Comparison of ENCODE assay signal across 11 mouse cellular contexts in the genomic region with DNA sequence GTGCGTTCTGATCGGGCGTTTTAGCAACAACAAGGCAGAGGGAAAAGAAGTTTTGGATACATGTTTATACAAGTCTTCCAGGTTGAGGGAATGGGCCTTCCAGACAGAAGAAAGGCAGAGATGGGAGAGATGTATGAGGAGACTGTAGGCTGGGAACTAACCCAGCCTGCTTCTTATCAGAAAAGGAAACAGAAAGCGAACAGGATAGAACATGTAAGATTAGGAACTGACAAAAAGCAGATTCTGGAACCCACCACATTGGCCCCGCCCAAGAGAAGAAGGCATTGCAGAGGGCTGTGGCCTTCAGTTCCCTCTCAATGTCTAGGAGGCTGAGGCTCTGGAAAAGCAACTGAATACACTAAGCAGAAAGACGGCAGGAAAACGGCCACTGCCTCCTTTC. TPM values are rescaled to one million over a fixed set of nuclear protein-coding genes. Genes with fewer than 3 reads are reported as not detected.
A peak's percentile ranks its signal among the peaks of the same experiment; 100 is the strongest.
DNase-seq lines count a peak whose midpoint lies in the region; ATAC-seq and TF ChIP-seq lines count a peak whose summit lies in the region.
"Had no signal": no experiment of that assay in that cellular context is flagged by ENCODE, and none has a peak within 500 bp of the region (broad histone marks: within the 10 kb centered on the region; RNA-seq: fewer than 3 reads in every experiment).

No protein-coding gene starts in this region.

- H3K27ac ChIP-seq in thymus, adult 2 months (ENCODE audit: control insufficient read depth, insufficient read depth, low read length), result no peak overlapping the region
- peak overlapping the region; percentile 91 for H3K27ac ChIP-seq in liver, embryonic 15.5 days (replicated peaks)
- H3K27ac ChIP-seq: forebrain, embryonic 15.5 days had no signal

- H3K9me3 ChIP-seq in erythroblast, embryonic 14.5 days (ENCODE audit: control insufficient read depth, low read length), result no peaks in the 10 kb centered on the region
- no peaks in the 10 kb centered on the region for H3K9me3 ChIP-seq in liver, embryonic 15.5 days (replicated peaks)
- H3K9me3 ChIP-seq: forebrain, embryonic 15.5 days had no signal

- peaks cover 5% of the 10 kb centered on the region for H3K4me1 ChIP-seq in thymus, adult 2 months (replicated peaks; ENCODE audit: control insufficient read depth, insufficient read depth, low read length)
- peaks cover 67% of the 10 kb centered on the region for H3K4me1 ChIP-seq in erythroblast, embryonic 14.5 days (ENCODE audit: control insufficient read depth)
- peaks cover 58% of the 10 kb centered on the region for H3K4me1 ChIP-seq in liver, embryonic 15.5 days (replicated peaks)

- peak overlapping the region; percentile 75 for H3K4me2 ChIP-seq in liver, embryonic 15.5 days
- H3K4me2 ChIP-seq: forebrain, embryonic 15.5 days had no signal

- no peaks in the 10 kb centered on the region for H3K36me3 ChIP-seq in thymus, adult 2 months (ENCODE audit: control insufficient read depth, insufficient read depth, low read length)
- H3K36me3 ChIP-seq in erythroblast, embryonic 14.5 days (ENCODE audit: control insufficient read depth), result peaks cover 57% of the 10 kb centered on the region
- H3K36me3 ChIP-seq in liver, embryonic 15.5 days (replicated peaks), result peaks cover 18% of the 10 kb centered on the region
- H3K36me3 ChIP-seq: forebrain, embryonic 15.5 days had no signal

- TF ChIP-seq POLR2A in thymus, adult 2 months (IDR thresholded peaks at IDR 0.05; ENCODE audit: control insufficient read depth, extremely low read depth, insufficient read depth, low read length, poor library complexity), result no peak

- WGBS in thymus, adult 2 months, result 41% methylated on average over 7 of the region's 7 CpGs
- 15% methylated on average over 7 of the region's 7 CpGs for WGBS in liver, embryonic 15.5 days (ENCODE audit: insufficient replicate concordance)

- peak overlapping the region; percentile 55 for H3K9ac ChIP-seq in liver, embryonic 15.5 days
- H3K9ac ChIP-seq: forebrain, embryonic 15.5 days had no signal

- H3K27me3 ChIP-seq in thymus, adult 2 months (ENCODE audit: control insufficient read depth, insufficient read depth, low read length), result no peaks in the 10 kb centered on the region
- H3K27me3 ChIP-seq in erythroblast, embryonic 14.5 days (ENCODE audit: control insufficient read depth), result no peaks in the 10 kb centered on the region
- H3K27me3 ChIP-seq in liver, embryonic 15.5 days, result no peaks in the 10 kb centered on the region
- H3K27me3 ChIP-seq: forebrain, embryonic 15.5 days had no signal

- no peak overlapping the region for H3K4me3 ChIP-seq in thymus, adult 2 months (ENCODE audit: control insufficient read depth, insufficient read depth, low read length)
- peak overlapping the region; percentile 93 for H3K4me3 ChIP-seq in erythroblast, embryonic 14.5 days (replicated peaks)
- peak overlapping the region; percentile 58 for H3K4me3 ChIP-seq in liver, embryonic 15.5 days (replicated peaks)
- H3K4me3 ChIP-seq: forebrain, embryonic 15.5 days had no signal

- ATAC-seq in liver, embryonic 15.5 days (ENCODE audit: insufficient read depth), result peak; percentile 19
- ATAC-seq: forebrain, embryonic 15.5 days; inflammation-experienced regulatory T-cells, adult 6 months had no signal

- DNase-seq in thymus, postnatal 4 days, result peak; percentile 18
- no peak for DNase-seq in thymus, adult 2 months
- peak; percentile 13 for DNase-seq in yolk sac, embryonic 10.5 days (ENCODE audit: low spot score)
- DNase-seq in kidney, postnatal 36 days, result no peak
- DNase-seq in frontal cortex, adult 2 months (ENCODE audit: extremely low spot score in 1 of 2, low spot score in 1 of 2), result no peak
- DNase-seq: cerebellum, adult 9-11 months; left cerebral cortex, postnatal 4 days had no signal

- TF ChIP-seq CTCF in thymus, adult 2 months (IDR thresholded peaks at IDR 0.05; ENCODE audit: borderline replicate concordance, control insufficient read depth, extremely low read depth, insufficient read depth, low read length, poor library complexity), result no peak

RNA-seq across cellular contexts. Expression of a gene that starts 2.2 kb away (rescaled TPM):
- 4.8 and 5.7 TPM in 2 replicates for polyA plus RNA-seq in thymus, adult 2 months (2012; rRNA removed)
- 14.4 and 19.7 TPM in 2 replicates for polyA plus RNA-seq in erythroblast, embryonic 14.5 days (2012)
- polyA plus RNA-seq in liver, embryonic 15.5 days (2015; fragmentation: Nextera tagmentation; extraction: Ambion mirVana), result 43.0 and 45.5 TPM in 2 replicates
- 3.0 and 4.1 TPM in 2 replicates for polyA plus RNA-seq in frontal cortex, adult 2 months (2012; rRNA removed)

RNA-seq across cellular contexts. Expression of a gene that starts 56.6 kb away (rescaled TPM):
- polyA plus RNA-seq in thymus, adult 2 months (2012; rRNA removed), result 25.2 and 30.5 TPM in 2 replicates
- polyA plus RNA-seq in erythroblast, embryonic 14.5 days (2012), result 1.6 and 3.8 TPM in 2 replicates
- 19.1 and 19.2 TPM in 2 replicates for polyA plus RNA-seq in liver, embryonic 15.5 days (2015; fragmentation: Nextera tagmentation; extraction: Ambion mirVana)
- 59.2 and 65.6 TPM in 2 replicates for polyA plus RNA-seq in frontal cortex, adult 2 months (2012; rRNA removed)

Comparison
In these comparisons a context has a peak if more than half of its experiments do, and no peak if none do; other contexts are left out.
1. DNase-seq: peak in thymus, postnatal 4 days (single experiment) and yolk sac, embryonic 10.5 days (single experiment); none in thymus, adult 2 months (single experiment), kidney, postnatal 36 days (0 of 2) and frontal cortex, adult 2 months (0 of 2).